Mouse (Mus musculus) right cerebral cortex, postnatal 36 days (tissue): ENCODE data around the gene Negr1.

Experiments used
- DNase-seq, 2 experiments: peaks; one replicate each; pipeline ENCODE4 v3.0.0; 2022; ENCODE audit warnings: low spot score in 2 of 2, mixed read lengths in 1 of 2

Negr1 gene

DNA sequence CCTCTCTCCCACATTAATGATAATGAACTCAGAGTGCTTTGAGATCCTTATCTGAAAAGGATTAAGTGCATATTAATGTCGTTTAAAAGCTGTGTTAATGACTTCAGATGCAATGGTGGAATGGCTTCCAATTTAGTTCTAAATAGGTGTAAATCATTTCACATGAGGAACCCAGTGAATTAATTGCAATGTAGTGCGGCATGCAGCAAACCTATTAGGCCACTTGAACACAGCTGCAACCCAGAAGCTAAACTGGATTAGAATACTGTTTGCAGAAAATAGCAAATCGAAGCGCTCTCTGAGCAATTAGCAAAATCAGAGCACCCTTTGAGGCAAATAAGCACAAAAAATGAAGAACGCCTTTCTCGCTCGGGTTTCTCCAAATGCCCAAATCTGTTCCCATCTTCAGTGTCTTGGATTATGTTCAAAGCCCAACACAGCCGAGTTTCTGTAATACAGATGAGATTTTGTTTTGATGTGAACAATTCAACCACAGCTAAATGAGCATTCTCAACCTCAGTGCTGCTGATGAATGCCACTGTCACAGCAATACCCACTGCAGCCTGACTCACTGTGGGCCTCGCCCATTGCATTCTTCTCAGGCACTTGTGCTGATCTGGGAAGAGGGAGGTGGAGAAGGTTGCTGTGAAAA, 342.5 kb downstream of the Negr1 start:
- peak; percentile 16 to 31 for DNase-seq

DNA sequence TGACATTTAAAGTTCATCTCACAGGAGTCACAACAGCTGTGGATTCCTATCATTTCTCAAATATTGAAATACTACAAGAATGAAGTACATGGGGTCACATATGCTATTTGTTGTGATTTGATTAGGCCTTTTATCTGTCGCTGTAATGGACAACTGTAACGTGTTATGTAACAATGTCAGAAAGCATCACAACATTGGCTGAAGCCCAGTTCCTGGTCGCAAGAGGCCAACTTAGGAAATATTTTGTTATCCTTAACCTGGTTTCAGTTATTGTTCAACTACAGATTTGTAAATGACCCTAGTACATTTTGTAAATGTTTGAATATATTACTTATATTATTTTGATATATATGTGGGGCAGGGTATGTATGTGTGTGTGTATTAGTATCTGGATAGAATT, 351.2 kb downstream of the Negr1 start:
- no peak for DNase-seq

- DNase-seq, result no peak
Observed at GRCm38 (mm10) chr3:156921369-156921768, 359.8 kb downstream of the Negr1 start.

DNA sequence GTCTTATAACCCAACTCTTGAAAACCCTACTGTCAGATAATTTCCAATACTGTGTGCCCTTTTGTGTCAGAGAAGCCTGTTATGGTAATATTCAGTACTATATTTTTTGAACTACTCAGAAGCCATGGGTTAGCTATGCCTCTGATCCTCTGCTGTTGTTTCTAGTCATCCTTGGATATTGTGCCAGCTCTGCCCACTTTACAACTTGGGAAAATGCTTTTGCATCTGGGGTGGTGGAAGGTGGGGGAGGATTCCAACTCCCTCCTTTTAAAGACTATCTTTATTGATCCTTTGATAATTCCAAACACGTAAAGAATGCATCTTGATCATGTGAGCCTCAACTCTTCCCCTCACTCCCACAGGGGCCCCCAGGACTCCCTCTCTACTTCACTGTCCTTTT, 361.6 kb downstream of the Negr1 start:
- no peak for DNase-seq

GRCm38 (mm10) chr3:156925102-156925501, 363.5 kb downstream of the Negr1 start:
- no peak for DNase-seq

GRCm38 (mm10) chr3:156928396-156929061, 366.9 kb downstream of the Negr1 start:
- no peak for DNase-seq

GRCm38 (mm10) chr3:156929062-156929397, 367.4 kb downstream of the Negr1 start:
- DNase-seq, result peak; percentile 26 to 28

- no peak for DNase-seq
Observed at GRCm38 (mm10) chr3:156929677-156930440, 368.3 kb downstream of the Negr1 start.

GRCm38 (mm10) chr3:156931011-156931410, 369.4 kb downstream of the Negr1 start:
- no peak for DNase-seq

GRCm38 (mm10) chr3:156931540-156931939, 369.9 kb downstream of the Negr1 start:
- DNase-seq, result no peak

- DNase-seq, result no peak
Observed at GRCm38 (mm10) chr3:156934778-156935290, 373.2 kb downstream of the Negr1 start.

GRCm38 (mm10) chr3:156947404-156947803, 385.8 kb downstream of the Negr1 start:
- DNase-seq, result no peak

- DNase-seq, result no peak
Observed at GRCm38 (mm10) chr3:156952970-156953369, 391.4 kb downstream of the Negr1 start.

DNA sequence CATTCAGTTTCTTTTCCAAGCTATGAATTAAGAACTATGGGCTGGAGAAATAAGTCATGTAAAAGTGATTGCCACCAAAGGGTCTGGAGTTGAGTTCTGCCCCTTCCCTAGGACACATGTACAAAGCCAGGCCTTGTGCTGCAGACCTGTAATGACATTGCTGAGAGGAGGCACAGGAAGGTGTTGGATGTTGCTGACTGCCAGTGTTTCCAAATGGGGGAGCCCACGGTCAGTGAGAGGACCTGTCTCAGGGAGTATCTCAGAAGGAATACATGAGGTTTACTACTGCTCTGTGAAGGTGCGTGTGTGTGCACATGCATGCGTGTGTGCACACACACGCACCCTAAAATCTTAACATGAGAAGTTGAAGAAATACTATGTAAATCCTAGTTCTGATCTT, 393.5 kb downstream of the Negr1 start:
- no peak for DNase-seq

- peak; percentile 24 to 34 for DNase-seq
Observed at GRCm38 (mm10) chr3:156958640-156959039, 397.0 kb downstream of the Negr1 start.

GRCm38 (mm10) chr3:156968764-156969163, 407.2 kb downstream of the Negr1 start:
- DNase-seq, result no peak

GRCm38 (mm10) chr3:156971104-156971503, 409.5 kb downstream of the Negr1 start:
- DNase-seq, result no peak

- DNase-seq, result no peak
Observed at GRCm38 (mm10) chr3:156976816-156977215, 415.2 kb downstream of the Negr1 start.

GRCm38 (mm10) chr3:156980042-156980716, 418.6 kb downstream of the Negr1 start:
- DNase-seq, result no peak

DNA sequence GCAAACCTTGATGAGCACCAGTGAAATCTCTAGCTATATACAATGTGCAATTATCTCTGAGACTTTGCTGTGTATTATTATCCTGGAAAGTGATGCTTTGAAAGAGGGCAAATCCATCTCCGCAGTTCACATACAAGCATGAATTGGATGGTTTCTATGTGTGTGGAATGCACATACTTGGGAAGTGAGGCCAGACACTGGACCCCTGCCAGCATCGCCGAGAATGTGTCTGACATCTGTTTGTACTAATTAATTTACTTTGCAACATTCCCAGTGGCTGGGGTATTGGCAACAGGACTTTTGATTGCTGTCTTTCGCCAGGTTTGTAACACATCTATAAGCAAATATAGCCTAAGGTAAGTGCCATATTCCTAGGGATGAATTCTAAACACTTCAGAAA, 420.5 kb downstream of the Negr1 start:
- no peak for DNase-seq

GRCm38 (mm10) chr3:156987113-156987512, 425.5 kb downstream of the Negr1 start:
- DNase-seq, result no peak

- no peak for DNase-seq
Observed at GRCm38 (mm10) chr3:156992171-156992570, 430.6 kb downstream of the Negr1 start.
